Mouse (Mus musculus) ES-E14 (cell line): Measurements from ENCODE around the gene Gm38431. TPM values are rescaled to one million over a fixed set of nuclear protein-coding genes. Genes with fewer than 3 reads are reported as not detected.

ENCODE experiments used
- DNase-seq: peaks from one replicate; pipeline ENCODE4 v3.0.0-alpha.2; 2013; ENCODE audit warnings: low read depth, low spot score
- H3K27ac ChIP-seq: 2 replicates; pipeline ENCODE4 v1.5.1; 2012; ENCODE audit warnings: low read depth, mild to moderate bottlenecking, low read length, moderate library complexity, mixed read lengths; ENCODE audit not compliant: poor library complexity, insufficient read depth, severe bottlenecking
- H3K36me3 ChIP-seq: 2 replicates; pipeline ENCODE4 v1.6.1; 2012; ENCODE audit warnings: mild to moderate bottlenecking, low read length, moderate library complexity, mixed read lengths; ENCODE audit not compliant: control insufficient read depth, poor library complexity, insufficient read depth, severe bottlenecking
- H3K4me1 ChIP-seq, 2 experiments: fragments of 150-350 bp in 1 of 2; sonication (generic) in 1 of 2; 2 replicates each; pipeline ENCODE4 v1.6.1; 2012; ENCODE audit warnings: low read length in 2 of 2, mild to moderate bottlenecking in 1 of 2, mixed read lengths in 1 of 2; ENCODE audit not compliant: control insufficient read depth in 2 of 2, insufficient read depth in 2 of 2, poor library complexity in 1 of 2
- H3K4me3 ChIP-seq, 2 experiments: fragments of 150-350 bp in 1 of 2; sonication (generic) in 1 of 2; 2 replicates each; pipeline ENCODE4 v1.5.1; 2012; ENCODE audit warnings: low read length in 2 of 2, low read depth in 1 of 2, mild to moderate bottlenecking in 1 of 2, mixed read lengths in 1 of 2; ENCODE audit not compliant: insufficient read depth in 1 of 2, poor library complexity in 1 of 2, severe bottlenecking in 1 of 2
- H3K9ac ChIP-seq: 2 replicates; pipeline ENCODE4 v1.6.1; 2012; ENCODE audit warnings: low read depth, mild to moderate bottlenecking, low read length, mixed read lengths; ENCODE audit not compliant: poor library complexity, insufficient read depth, severe bottlenecking
- H3K9me3 ChIP-seq: fragments of 150-350 bp; sonication (generic); 2 replicates; pipeline ENCODE4 v1.6.1; 2012; ENCODE audit warnings: low read depth, mild to moderate bottlenecking, low read length; ENCODE audit not compliant: control insufficient read depth, insufficient read depth
- CHD2 ChIP-seq: IDR thresholded peaks from 2 replicates; pipeline ENCODE4 v1.6.1; 2014; ENCODE audit warnings: mild to moderate bottlenecking, low read depth, low read length, inconsistent platforms
- HCFC1 ChIP-seq: IDR thresholded peaks from 2 replicates; pipeline ENCODE4 v1.6.1; 2012; ENCODE audit warnings: low read length, inconsistent platforms, borderline replicate concordance; ENCODE audit not compliant: insufficient read depth
- MAFK ChIP-seq: IDR thresholded peaks from 2 replicates; pipeline ENCODE4 v1.6.1; 2014; ENCODE audit warnings: mild to moderate bottlenecking, low read depth, low read length, inconsistent platforms; ENCODE audit not compliant: insufficient read depth
- ZC3H11A ChIP-seq: IDR thresholded peaks from 2 replicates; pipeline ENCODE4 v1.6.1; 2012; ENCODE audit warnings: low read depth, mild to moderate bottlenecking, inconsistent platforms, low read length, borderline replicate concordance
- ZNF384 ChIP-seq: IDR thresholded peaks from 2 replicates; pipeline ENCODE4 v1.6.1; 2012; ENCODE audit warnings: low read depth, low read length, inconsistent platforms
- in situ Hi-C, 2 experiments: fragments of 600-800 bp; cut with MboI; formaldehyde crosslinking; loops; one replicate each; pipeline ENCODE4 v1.15.1; 2025; ENCODE audit warnings: low sequenced_read_pairs in 2 of 2, inconsistent platforms in 1 of 2; ENCODE audit not compliant: unreplicated experiment in 2 of 2
- total RNA-seq: library from RNA; depleted of rRNA; stranded (reverse); fragments of 300-350 nt; gene quantifications from 2 replicates; pipeline ENCODE4 v1.2.3, GENCODE M21; 2012

The Gm38431 gene
- total RNA-seq, 1 experiment, result 18.5 TPM

DNA sequence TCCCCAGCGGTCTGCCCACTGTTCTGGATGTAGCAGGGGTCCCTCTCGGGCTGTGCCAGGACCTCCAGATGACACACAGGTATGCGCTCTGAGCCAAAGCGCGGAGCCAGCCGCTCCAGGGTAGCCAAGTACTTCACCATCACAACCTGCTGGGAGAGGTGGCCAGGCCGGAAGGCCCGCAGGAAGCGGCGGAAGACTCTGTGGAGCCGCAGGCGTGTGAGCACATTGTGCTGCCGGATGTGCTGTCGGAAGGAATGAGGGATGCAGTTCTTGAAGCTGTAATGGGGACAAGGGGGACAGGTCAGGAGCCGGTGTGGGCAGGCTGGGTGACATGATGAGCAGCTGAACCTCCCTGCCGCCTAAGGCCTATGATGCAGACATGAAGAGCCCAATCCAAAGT is 29.7 kb upstream of the Gm38431 start:
- Histone ChIP-seq H3K4me3 (peak overlapping the region; percentile 43 to 62; a peak in 3 of 4 replicates), H3K36me3 (peaks cover 5% of the 10 kb centered on the region; the same call in 1 of the 2 replicates), H3K9me3 (no peaks in the 10 kb centered on the region), H3K4me1 (peaks cover 0 to 2% of the 10 kb centered on the region in 2 experiments; a peak in 2 of 4 replicates), H3K9ac (peak overlapping the region; percentile 66), H3K27ac (no peak overlapping the region)
- DNase-seq, result no peak
- in situ Hi-C loops, result no loop called here
- no peak for TF ChIP-seq ZNF384
- TF ChIP-seq CHD2, result no peak
- no peak for TF ChIP-seq HCFC1
- TF ChIP-seq MAFK, result no peak
- TF ChIP-seq ZC3H11A, result no peak

DNA sequence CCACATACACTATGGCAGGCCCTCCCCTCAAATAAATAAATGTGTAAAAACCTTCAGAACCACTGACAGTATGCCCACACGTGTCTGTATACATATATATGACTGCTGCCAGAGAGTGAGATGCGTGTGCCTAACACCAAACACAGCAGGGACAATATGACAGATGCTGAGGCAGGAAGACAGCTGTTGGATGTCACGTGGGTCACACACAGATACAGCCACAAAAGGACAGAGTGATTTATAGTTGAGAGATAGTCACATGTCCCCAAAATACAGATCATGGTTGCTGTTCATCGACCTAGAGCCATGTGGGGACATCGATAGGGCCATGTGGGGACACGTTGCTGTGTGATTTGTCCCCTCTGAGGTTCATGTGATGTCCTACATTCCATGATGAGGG is 25.3 kb upstream of the Gm38431 start:
- Histone ChIP-seq H3K27ac (no peak overlapping the region), H3K9ac (no peak overlapping the region), H3K36me3 (peaks cover 5% of the 10 kb centered on the region; the same call in 1 of the 2 replicates), H3K9me3 (no peaks in the 10 kb centered on the region), H3K4me1 (no peaks in the 10 kb centered on the region; a peak in 1 of 4 replicates), H3K4me3 (no peak overlapping the region)
- DNase-seq, result no peak
- in situ Hi-C loops, result no loop called here
- TF ChIP-seq HCFC1 (no peak), ZC3H11A (no peak), ZNF384 (no peak), MAFK (no peak), CHD2 (no peak)

DNA sequence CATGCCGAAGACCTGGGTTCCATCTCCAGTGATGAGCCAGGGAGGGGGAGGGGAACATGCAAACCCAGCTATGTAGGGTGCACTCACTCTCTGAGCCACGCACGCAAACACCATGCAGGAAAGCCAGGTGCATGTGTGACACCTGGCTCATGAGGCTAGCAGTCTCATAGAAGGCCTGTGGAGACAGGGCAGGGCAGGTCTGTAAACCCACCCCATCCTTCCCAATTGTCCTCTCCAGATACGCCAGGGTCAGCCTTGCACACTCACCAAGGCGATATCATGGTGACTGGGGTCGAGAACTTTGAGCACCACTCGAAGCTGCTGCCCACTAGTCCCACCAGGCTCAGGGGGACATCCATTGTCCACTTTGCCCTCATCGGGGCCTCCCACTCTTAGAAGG is 23.3 kb upstream of the Gm38431 start:
- in situ Hi-C loops, result no loop called here
- Histone ChIP-seq H3K4me1 (peaks cover 0 to 5% of the 10 kb centered on the region in 2 experiments; a peak in 1 of 4 replicates), H3K9me3 (no peaks in the 10 kb centered on the region), H3K36me3 (peaks cover 3% of the 10 kb centered on the region; the same call in 1 of the 2 replicates), H3K9ac (no peak overlapping the region), H3K27ac (no peak overlapping the region), H3K4me3 (no peak overlapping the region)
- TF ChIP-seq HCFC1, result no peak
- TF ChIP-seq CHD2, result no peak
- no peak for TF ChIP-seq ZNF384
- TF ChIP-seq MAFK, result no peak
- TF ChIP-seq ZC3H11A, result no peak
- no peak for DNase-seq

DNA sequence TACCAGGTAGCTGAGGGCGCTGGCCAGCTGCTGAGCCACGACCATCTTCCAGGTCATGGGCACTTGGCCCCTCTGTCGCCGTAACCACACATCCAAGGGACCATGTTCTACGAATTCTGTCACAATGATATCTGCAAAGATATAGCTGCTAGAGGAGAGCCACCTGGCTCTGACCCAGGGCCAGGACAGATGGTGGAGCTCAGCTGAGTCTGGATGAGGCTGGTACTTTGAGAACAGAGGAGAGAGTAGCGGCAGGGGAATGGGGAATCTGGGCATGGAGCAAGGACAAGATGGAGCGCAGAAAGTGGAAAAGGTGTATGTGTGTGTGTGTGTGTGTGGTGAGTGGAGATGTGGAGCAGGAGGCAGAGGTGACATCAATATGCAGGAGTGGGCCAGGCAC is 22.4 kb upstream of the Gm38431 start:
- Histone ChIP-seq H3K4me3 (no peak overlapping the region), H3K27ac (no peak overlapping the region), H3K9ac (no peak overlapping the region), H3K4me1 (peaks cover 0 to 6% of the 10 kb centered on the region in 2 experiments; a peak in 1 of 4 replicates), H3K9me3 (no peaks in the 10 kb centered on the region), H3K36me3 (no peaks in the 10 kb centered on the region)
- in situ Hi-C loops, result no loop called here
- TF ChIP-seq MAFK, result no peak
- no peak for DNase-seq

DNA sequence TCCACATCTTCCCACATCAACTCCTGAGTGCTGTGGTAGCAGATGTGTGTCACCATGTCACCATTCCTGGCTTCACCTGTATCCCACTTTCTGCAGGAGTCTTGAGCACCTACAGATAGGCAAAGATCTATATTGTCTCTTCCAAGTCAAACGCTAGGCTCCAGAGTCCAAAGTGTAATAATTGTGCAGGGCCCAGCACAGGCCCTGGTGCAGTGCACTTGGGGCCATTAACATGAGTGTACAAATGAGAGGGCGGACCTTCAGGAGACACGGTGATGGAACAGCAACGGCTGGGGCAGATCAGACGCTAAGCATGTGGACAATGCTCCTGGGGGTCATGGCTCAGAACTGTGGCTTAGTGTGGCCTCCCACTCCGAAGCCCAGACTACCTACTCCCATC is 22.0 kb upstream of the Gm38431 start:
- Histone ChIP-seq H3K4me3 (no peak overlapping the region), H3K27ac (no peak overlapping the region), H3K9ac (no peak overlapping the region), H3K4me1 (peaks cover 3 to 9% of the 10 kb centered on the region in 2 experiments; a peak in 2 of 4 replicates), H3K36me3 (no peaks in the 10 kb centered on the region; the same call in 1 of the 2 replicates), H3K9me3 (no peaks in the 10 kb centered on the region)
- TF ChIP-seq HCFC1, result no peak
- TF ChIP-seq CHD2, result no peak
- no peak for TF ChIP-seq MAFK
- TF ChIP-seq ZNF384, result no peak
- no peak for TF ChIP-seq ZC3H11A
- in situ Hi-C loops, result no loop called here
- no peak for DNase-seq
